ENCODE assay signal across 25 mouse cellular contexts in the genomic region with DNA sequence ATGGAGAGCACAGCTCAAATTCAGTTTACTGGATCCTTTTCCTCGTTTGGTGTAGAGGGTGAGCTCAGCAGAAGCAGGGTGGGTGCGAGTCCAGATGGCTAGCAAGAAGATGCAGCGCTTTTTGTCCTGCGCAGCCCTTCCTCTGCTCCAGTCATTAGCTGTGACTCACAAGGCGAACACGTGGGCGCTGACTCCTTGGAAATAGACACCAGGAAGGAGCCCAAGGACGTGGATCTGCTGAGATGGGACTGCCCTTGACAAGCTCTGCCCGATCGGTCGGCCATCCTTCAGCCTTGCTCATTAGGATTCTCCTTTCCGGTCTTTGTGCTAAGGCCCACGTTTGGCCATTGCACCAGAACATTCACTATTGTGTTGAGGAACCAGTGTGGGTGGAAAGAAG.
A peak's percentile ranks its signal among the peaks of the same experiment; 100 is the strongest.
DNase-seq lines count a peak whose midpoint lies in the region; ATAC-seq and TF ChIP-seq lines count a peak whose summit lies in the region.
"Had no signal": no experiment of that assay in that cellular context is flagged by ENCODE, and none has a peak within 500 bp of the region (broad histone marks: within the 10 kb centered on the region; RNA-seq: fewer than 3 reads in every experiment).

No protein-coding gene starts in this region.

- no peak for TF ChIP-seq CTCF in gastrocnemius, adult 2 months (IDR thresholded peaks at IDR 0.05)
- no peak for TF ChIP-seq CTCF in layer of hippocampus, adult 2 months (conservative IDR thresholded peaks at IDR 0.05)

- DNase-seq in gastrocnemius, adult 2 months, result peak; percentile 21
- no peak for DNase-seq in gastrocnemius, adult 18-20 months (ENCODE audit: low spot score)
- peak; percentile 11 for DNase-seq in layer of hippocampus, adult 9-11 months
- no peak for DNase-seq in layer of hippocampus, adult 2 months (ENCODE audit: low spot score in 2 of 2)
- DNase-seq in adrenal gland, adult 18-20 months (ENCODE audit: low spot score in 2 of 2), result peak; percentile 29 to 49
- peak; percentile 68 for DNase-seq in adrenal gland, postnatal 25 days
- DNase-seq: cerebellum, adult 2 months; forebrain, postnatal 0 days; heart, postnatal 14 days; kidney, adult 11 months; kidney, postnatal 14 days; lung, postnatal 4 days; thymus, postnatal 4 days had no signal

- H3K4me2 ChIP-seq in forebrain, embryonic 13.5 days, result no peak overlapping the region
- H3K4me2 ChIP-seq: hindbrain, embryonic 15.5 days; limb, embryonic 13.5 days; liver, embryonic 11.5 days; midbrain, embryonic 12.5 days; neural tube, embryonic 13.5 days had no signal

- ATAC-seq in cerebellum, adult (ENCODE audit: insufficient number of reproducible peaks, low FRiP score, low TSS enrichment), result no peak
- ATAC-seq in forebrain, embryonic 13.5 days, result no peak
- ATAC-seq: forebrain, postnatal 0 days; inflammation-experienced regulatory T-cells, adult 6 months had no signal

- H3K4me1 ChIP-seq in forebrain, embryonic 13.5 days, result no peaks in the 10 kb centered on the region
- H3K4me1 ChIP-seq: hindbrain, embryonic 10.5 days; hindbrain, embryonic 15.5 days; limb, embryonic 13.5 days; megakaryocyte, embryonic 14.5 days; midbrain, embryonic 12.5 days; neural tube, embryonic 13.5 days had no signal

- H3K9ac ChIP-seq in forebrain, embryonic 13.5 days, result no peak overlapping the region
- H3K9ac ChIP-seq: forebrain, postnatal 0 days; hindbrain, embryonic 15.5 days; limb, embryonic 13.5 days; midbrain, embryonic 12.5 days; neural tube, embryonic 13.5 days had no signal

- no peak overlapping the region for H3K27ac ChIP-seq in gastrocnemius, adult 2 months
- H3K27ac ChIP-seq in layer of hippocampus, adult 2 months, result no peak overlapping the region
- H3K27ac ChIP-seq in forebrain, embryonic 13.5 days, result no peak overlapping the region
- H3K27ac ChIP-seq: hindbrain, embryonic 10.5 days; hindbrain, embryonic 15.5 days; limb, embryonic 13.5 days; midbrain, embryonic 12.5 days; neural tube, embryonic 13.5 days had no signal

- no peaks in the 10 kb centered on the region for H3K36me3 ChIP-seq in forebrain, embryonic 13.5 days (ENCODE audit: poor library complexity, severe bottlenecking)
- H3K36me3 ChIP-seq: G1E; hindbrain, embryonic 10.5 days; hindbrain, embryonic 15.5 days; limb, embryonic 13.5 days; midbrain, embryonic 12.5 days; neural tube, embryonic 13.5 days had no signal

- WGBS in forebrain, embryonic 13.5 days, result 84% methylated on average over 13 of the region's 13 CpGs

- no peak overlapping the region for H3K4me3 ChIP-seq in gastrocnemius, adult 2 months
- no peak overlapping the region for H3K4me3 ChIP-seq in layer of hippocampus, adult 2 months
- no peak overlapping the region for H3K4me3 ChIP-seq in forebrain, embryonic 13.5 days
- H3K4me3 ChIP-seq: erythroblast, embryonic 14.5 days; hindbrain, embryonic 10.5 days; hindbrain, embryonic 15.5 days; limb, embryonic 13.5 days; megakaryocyte, embryonic 14.5 days; midbrain, embryonic 12.5 days; neural tube, embryonic 13.5 days had no signal

- H3K9me3 ChIP-seq in forebrain, embryonic 13.5 days (replicated peaks), result no peaks in the 10 kb centered on the region
- H3K9me3 ChIP-seq: hindbrain, embryonic 10.5 days; hindbrain, embryonic 15.5 days; limb, embryonic 13.5 days; midbrain, embryonic 12.5 days; neural tube, embryonic 13.5 days had no signal

- H3K27me3 ChIP-seq in forebrain, embryonic 13.5 days, result no peaks in the 10 kb centered on the region
- H3K27me3 ChIP-seq: hindbrain, embryonic 15.5 days; limb, embryonic 13.5 days; megakaryocyte, embryonic 14.5 days; midbrain, embryonic 12.5 days; neural tube, embryonic 13.5 days had no signal

- intact Hi-C loops in gastrocnemius, adult 2 months (cut with DNase I), result no loop called here

Comparison
In these comparisons a context has a peak if more than half of its experiments do, and no peak if none do; other contexts are left out.
1. DNase-seq: peak in gastrocnemius, adult 2 months (single experiment), layer of hippocampus, adult 9-11 months (single experiment), adrenal gland, adult 18-20 months (2 of 2) and adrenal gland, postnatal 25 days (single experiment); none in gastrocnemius, adult 18-20 months (single experiment) and layer of hippocampus, adult 2 months (0 of 2).